In the genomic region with DNA sequence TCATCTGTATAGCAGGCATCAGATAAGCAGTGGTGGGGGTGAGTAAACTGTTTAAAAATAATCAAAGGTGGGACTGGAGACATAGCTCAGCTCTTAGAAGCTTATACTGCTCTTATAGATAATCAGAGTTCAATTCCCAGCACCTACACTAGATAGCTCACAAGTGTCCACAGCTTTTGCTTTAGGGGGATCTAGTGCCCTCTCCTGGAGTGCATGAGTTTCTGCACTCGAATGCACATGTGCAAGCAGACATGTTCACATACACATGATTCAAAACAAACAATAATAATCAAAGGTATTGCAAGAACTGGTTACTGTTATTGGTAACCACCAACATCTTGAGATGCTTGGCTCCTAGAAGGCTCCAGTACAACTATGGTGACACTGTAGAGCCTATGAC, we compare ENCODE assay signal across 18 mouse cellular contexts.
DNase-seq lines count a peak whose midpoint lies in the region; ATAC-seq and TF ChIP-seq lines count a peak whose summit lies in the region.
"Had no signal": no experiment of that assay in that cellular context is flagged by ENCODE, and none has a peak within 500 bp of the region (broad histone marks: within the 10 kb centered on the region; RNA-seq: fewer than 3 reads in every experiment).

No protein-coding gene starts in this region.

- no peaks in the 10 kb centered on the region for H3K4me1 ChIP-seq in embryonic facial prominence, embryonic 11.5 days (ENCODE audit: control insufficient read depth, insufficient read depth, low read length)
- H3K4me1 ChIP-seq in embryonic facial prominence, embryonic 10.5 days = no peaks in the 10 kb centered on the region
- H3K4me1 ChIP-seq in MEL (ENCODE audit: control insufficient read depth in 1 of 2, insufficient read depth in 2 of 2, low read length in 2 of 2) = no peaks in the 10 kb centered on the region
- no peaks in the 10 kb centered on the region for H3K4me1 ChIP-seq in stomach, postnatal 0 days (replicated peaks; ENCODE audit: control insufficient read depth, insufficient read depth)
- H3K4me1 ChIP-seq: liver, embryonic 13.5 days; neural tube, embryonic 13.5 days had no signal

- H3K4me2 ChIP-seq in embryonic facial prominence, embryonic 11.5 days (ENCODE audit: low read depth, low read length) = no peak overlapping the region
- H3K4me2 ChIP-seq in stomach, postnatal 0 days (replicated peaks; ENCODE audit: low read depth) = no peak overlapping the region
- H3K4me2 ChIP-seq: liver, embryonic 13.5 days; neural tube, embryonic 13.5 days had no signal

- H3K27ac ChIP-seq in embryonic facial prominence, embryonic 11.5 days (replicated peaks; ENCODE audit: low read depth, low read length) = no peak overlapping the region
- no peak overlapping the region for H3K27ac ChIP-seq in embryonic facial prominence, embryonic 10.5 days (replicated peaks)
- H3K27ac ChIP-seq in left cerebral cortex, adult 2 months = no peak overlapping the region
- no peak overlapping the region for H3K27ac ChIP-seq in MEL (ENCODE audit: control insufficient read depth, low read depth, low read length)
- H3K27ac ChIP-seq in stomach, postnatal 0 days (replicated peaks) = no peak overlapping the region
- H3K27ac ChIP-seq: liver, embryonic 13.5 days; neural tube, embryonic 13.5 days had no signal

- no peak for TF ChIP-seq POLR2A in MEL (IDR thresholded peaks at IDR 0.05; ENCODE audit: control insufficient read depth in 1 of 2, insufficient read depth in 1 of 2, low read depth in 1 of 2, low read length in 2 of 2, poor library complexity in 1 of 2)

- peak; percentile 4 for DNase-seq in embryonic facial prominence, embryonic 11.5 days (ENCODE audit: low spot score)
- DNase-seq in embryonic facial prominence, embryonic 10.5 days (ENCODE audit: low spot score) = no peak
- no peak for DNase-seq in left cerebral cortex, adult 2 months (ENCODE audit: extremely low spot score in 1 of 2, low spot score in 2 of 2)
- no peak for DNase-seq in left cerebral cortex, postnatal 14 days (ENCODE audit: low spot score in 2 of 2)
- peak; percentile 18 for DNase-seq in MEL (ENCODE audit: low read depth, low spot score)
- DNase-seq in stomach, postnatal 0 days (ENCODE audit: low spot score) = no peak
- DNase-seq: adrenal gland, postnatal 36 days; cerebellum, adult 8-10 months; kidney, adult 9 months; liver, embryonic 13.5 days; right cerebral cortex, postnatal 4 days; thymus, postnatal 36 days had no signal

- no peaks in the 10 kb centered on the region for H3K27me3 ChIP-seq in embryonic facial prominence, embryonic 11.5 days (ENCODE audit: control insufficient read depth, insufficient read depth, low read length)
- no peaks in the 10 kb centered on the region for H3K27me3 ChIP-seq in embryonic facial prominence, embryonic 10.5 days (replicated peaks; ENCODE audit: low read depth, poor library complexity, severe bottlenecking)
- no peaks in the 10 kb centered on the region; a peak in 1 of 4 replicates for H3K27me3 ChIP-seq in MEL (ENCODE audit: control insufficient read depth in 1 of 2, insufficient read depth in 2 of 2, low read length in 2 of 2)
- H3K27me3 ChIP-seq in stomach, postnatal 0 days (ENCODE audit: control insufficient read depth, insufficient read depth, low read length) = no peaks in the 10 kb centered on the region
- H3K27me3 ChIP-seq: liver, embryonic 13.5 days; neural tube, embryonic 13.5 days had no signal

- TF ChIP-seq EP300 in MEL (IDR thresholded peaks at IDR 0.05; ENCODE audit: low read depth in 1 of 2, low read length in 2 of 2) = no peak
- TF ChIP-seq EP300 in stomach, postnatal 0 days (optimal IDR thresholded peaks at IDR 0.05) = no peak

- H3K79me2 ChIP-seq in MEL (ENCODE audit: control insufficient read depth, insufficient read depth, low read length, poor library complexity) = no peaks in the 10 kb centered on the region

- no peaks in the 10 kb centered on the region for H3K36me3 ChIP-seq in embryonic facial prominence, embryonic 11.5 days (replicated peaks; ENCODE audit: control insufficient read depth, insufficient read depth, low read depth, low read length)
- H3K36me3 ChIP-seq in embryonic facial prominence, embryonic 10.5 days (replicated peaks) = no peaks in the 10 kb centered on the region
- H3K36me3 ChIP-seq in MEL (ENCODE audit: control insufficient read depth in 1 of 2, insufficient read depth in 2 of 2, low read length in 2 of 2) = no peaks in the 10 kb centered on the region
- H3K36me3 ChIP-seq in stomach, postnatal 0 days (ENCODE audit: control insufficient read depth, insufficient read depth, low read length) = no peaks in the 10 kb centered on the region
- H3K36me3 ChIP-seq: liver, embryonic 13.5 days; neural tube, embryonic 13.5 days had no signal

- peak; percentile 21 for TF ChIP-seq CTCF in left cerebral cortex, adult 2 months (IDR thresholded peaks at IDR 0.05)
- TF ChIP-seq CTCF in MEL (IDR thresholded peaks at IDR 0.05 in 2 of 3, conservative IDR thresholded peaks at IDR 0.05 in 1 of 3; ENCODE audit: control insufficient read depth in 1 of 3, insufficient read depth in 1 of 3, low read depth in 2 of 3, low read length in 3 of 3, poor library complexity in 1 of 3, severe bottlenecking in 1 of 3) = peak in 2 of 3 experiments; percentile 24 to 40; a peak in 4 of 6 replicates
- TF ChIP-seq CTCF in stomach, postnatal 0 days (IDR thresholded peaks at IDR 0.05; ENCODE audit: low read depth) = peak; percentile 48

- H3K9ac ChIP-seq in embryonic facial prominence, embryonic 11.5 days (replicated peaks; ENCODE audit: low read length) = no peak overlapping the region
- H3K9ac ChIP-seq in MEL (ENCODE audit: control insufficient read depth, low read depth, low read length, poor library complexity, severe bottlenecking) = no peak overlapping the region
- no peak overlapping the region for H3K9ac ChIP-seq in stomach, postnatal 0 days (ENCODE audit: low read length)
- H3K9ac ChIP-seq: liver, embryonic 13.5 days; neural tube, embryonic 13.5 days had no signal

- intact Hi-C loops in left cerebral cortex, adult 2 months (cut with DNase I) = no loop called here
- intact Hi-C loops in left cerebral cortex, postnatal 14 days (cut with DNase I) = no loop called here

- peak; percentile 40 for TF ChIP-seq RAD21 in MEL (IDR thresholded peaks at IDR 0.05; ENCODE audit: low read depth, low read length)

- no peak for ATAC-seq in embryonic facial prominence, embryonic 11.5 days (replicated peaks; ENCODE audit: insufficient number of reproducible peaks, low FRiP score, low TSS enrichment, low read depth)
- ATAC-seq in stomach, postnatal 0 days (ENCODE audit: low FRiP score, low TSS enrichment) = no peak
- ATAC-seq in CD4-positive, CD25-positive, alpha-beta regulatory T cell, adult 4 months = no peak
- ATAC-seq: activated CD4-positive, CD25-positive, alpha-beta regulatory T cell, adult 4 months; forebrain, embryonic 14.5 days; lung, postnatal 0 days had no signal

- H3K9me3 ChIP-seq in embryonic facial prominence, embryonic 11.5 days (replicated peaks; ENCODE audit: control insufficient read depth, low read length) = no peaks in the 10 kb centered on the region
- no peaks in the 10 kb centered on the region for H3K9me3 ChIP-seq in embryonic facial prominence, embryonic 10.5 days
- no peaks in the 10 kb centered on the region for H3K9me3 ChIP-seq in MEL (replicated peaks; ENCODE audit: insufficient read depth, low read length)
- no peaks in the 10 kb centered on the region for H3K9me3 ChIP-seq in stomach, postnatal 0 days (ENCODE audit: control insufficient read depth, low read length)
- H3K9me3 ChIP-seq: neural tube, embryonic 13.5 days had no signal

- WGBS in embryonic facial prominence, embryonic 11.5 days = 75% methylated on average over 1 of the region's 1 CpGs
- WGBS in embryonic facial prominence, embryonic 10.5 days = 65% methylated on average over 1 of the region's 1 CpGs
- WGBS in stomach, postnatal 0 days = 48% methylated on average over 1 of the region's 1 CpGs

- no peak overlapping the region for H3K4me3 ChIP-seq in embryonic facial prominence, embryonic 11.5 days (ENCODE audit: low read depth, low read length)
- H3K4me3 ChIP-seq in embryonic facial prominence, embryonic 10.5 days = no peak overlapping the region
- no peak overlapping the region for H3K4me3 ChIP-seq in left cerebral cortex, adult 2 months
- H3K4me3 ChIP-seq in MEL (ENCODE audit: control insufficient read depth in 1 of 2, insufficient read depth in 1 of 2, low read depth in 2 of 2, low read length in 2 of 2) = no peak overlapping the region
- H3K4me3 ChIP-seq in stomach, postnatal 0 days (ENCODE audit: low read depth, low read length) = no peak overlapping the region
- H3K4me3 ChIP-seq: erythroblast, embryonic 14.5 days; liver, embryonic 13.5 days; neural tube, embryonic 13.5 days had no signal

TF ChIP-seq in MEL, 35 proteins besides CTCF, POLR2A, EP300 and RAD21:
- TF ChIP-seq SMC3 (IDR thresholded peaks at IDR 0.05; ENCODE audit: low read depth, low read length) = peak; percentile 44
- peak; percentile 22; the same call in 1 of the 2 replicates for TF ChIP-seq ZC3H11A (IDR thresholded peaks at IDR 0.05; ENCODE audit: low read depth, low read length)
- TF ChIP-seq E2F4 (IDR thresholded peaks at IDR 0.05; ENCODE audit: borderline replicate concordance, low read depth, low read length) = no peak

Comparison
In these comparisons a context has a peak if more than half of its experiments do, and no peak if none do; other contexts are left out.
1. DNase-seq: peak in embryonic facial prominence, embryonic 11.5 days (single experiment) and MEL (single experiment); none in embryonic facial prominence, embryonic 10.5 days (single experiment), left cerebral cortex, adult 2 months (0 of 2), left cerebral cortex, postnatal 14 days (0 of 2) and stomach, postnatal 0 days (single experiment).
2. Peak in every context shown above with its lines, with median percentiles within 50 percentile points of each other: CTCF ChIP-seq.